Mouse (Mus musculus): ENCODE data around the gene Slc25a47. TPM values are rescaled to one million over a fixed set of nuclear protein-coding genes. Genes with fewer than 3 reads are reported as not detected.
"Not testable (repeated sequence)": the region's sequence is repeated elsewhere in the genome, so short reads cannot be mapped to it uniquely, and the experiment has no call there.

The Slc25a47 gene
- polyA plus RNA-seq, 1 experiment from 2014 or later: 9.8 TPM

DNA sequence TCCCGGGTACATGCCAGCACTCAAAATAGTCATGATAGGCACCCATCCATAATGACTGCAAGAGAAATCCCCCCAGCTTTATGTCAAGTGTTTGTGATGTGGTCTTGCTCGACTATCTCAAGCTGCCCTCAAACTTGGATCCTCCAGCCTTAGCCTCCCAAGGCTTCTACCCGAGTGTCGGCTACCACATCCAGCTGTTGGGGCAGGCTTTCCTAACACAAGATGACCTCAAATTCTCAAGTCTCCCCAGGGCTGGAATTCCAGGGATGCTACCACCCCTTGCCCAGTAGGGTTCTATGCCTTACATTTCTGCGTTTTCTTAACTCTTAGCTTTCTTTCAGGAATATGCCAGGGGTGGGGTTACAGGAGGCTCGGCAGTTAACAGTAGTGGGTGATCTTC, 5.5 kb upstream of the Slc25a47 start:
- Histone ChIP-seq H3K4me1 (peaks cover 23% of the 10 kb centered on the region), H3K9me3 (peaks cover 6% of the 10 kb centered on the region; the same call in 1 of the 2 replicates), H3K36me3 (replicated peaks) (peaks cover 41% of the 10 kb centered on the region), H3K4me3 (no peak overlapping the region), H3K27me3 (ENCODE audit: poor library complexity, severe bottlenecking) (peaks cover 10% of the 10 kb centered on the region), H3K27ac (no peak overlapping the region)
- WGBS: 87% methylated on average over 6 of the region's 6 CpGs
- DNase-seq (ENCODE audit: extremely low spot score, low spot score): no peak

GRCm38 (mm10) chr12:108831966-108832643, 3.7 kb upstream of the Slc25a47 start:
- WGBS: 67% methylated on average over 9 of the region's 9 CpGs
- no peak overlapping the region for H3K4me3 ChIP-seq
- peaks cover 10% of the 10 kb centered on the region for H3K27me3 ChIP-seq (ENCODE audit: poor library complexity, severe bottlenecking)
- no peak overlapping the region for H3K27ac ChIP-seq
- peaks cover 29% of the 10 kb centered on the region for H3K36me3 ChIP-seq (replicated peaks)
- H3K4me1 ChIP-seq: peaks cover 40% of the 10 kb centered on the region
- H3K9me3 ChIP-seq: peaks cover 6% of the 10 kb centered on the region; the same call in 1 of the 2 replicates
- DNase-seq (ENCODE audit: extremely low spot score, low spot score): no peak

- DNase-seq (ENCODE audit: extremely low spot score, low spot score): no peak
- Histone ChIP-seq H3K4me3 (no peak overlapping the region), H3K27ac (no peak overlapping the region), H3K9me3 (peaks cover 6% of the 10 kb centered on the region; the same call in 1 of the 2 replicates), H3K36me3 (replicated peaks) (peaks cover 29% of the 10 kb centered on the region), H3K4me1 (peaks cover 48% of the 10 kb centered on the region), H3K27me3 (ENCODE audit: poor library complexity, severe bottlenecking) (peaks cover 10% of the 10 kb centered on the region)
- WGBS: 94% methylated on average over 8 of the region's 8 CpGs
Measured at GRCm38 (mm10) chr12:108832851-108833250, 3.0 kb upstream of the Slc25a47 start.

DNA sequence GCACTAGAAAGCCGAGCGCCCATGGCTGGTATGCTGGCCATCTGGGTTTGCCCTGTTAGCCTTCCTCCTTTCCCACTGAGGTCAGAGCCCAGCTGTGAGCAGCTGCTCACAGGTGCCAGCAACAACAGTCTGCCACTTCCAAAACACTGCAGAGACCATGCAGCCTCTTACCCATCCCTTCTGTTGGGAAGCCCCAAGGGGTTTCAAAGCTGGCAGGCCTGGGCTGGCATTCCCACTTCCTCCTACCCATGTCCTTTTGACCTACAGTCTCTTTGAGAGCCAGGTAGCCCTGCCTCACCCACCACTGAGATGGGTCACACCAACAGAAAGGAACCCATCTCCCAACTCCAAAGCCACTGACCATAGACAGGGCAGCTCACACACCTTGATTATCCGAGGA, 2.4 kb upstream of the Slc25a47 start:
- H3K9me3 ChIP-seq: peaks cover under 1% of the 10 kb centered on the region; the same call in 1 of the 2 replicates
- 89% methylated on average over 3 of the region's 3 CpGs for WGBS
- no peak for DNase-seq (ENCODE audit: extremely low spot score, low spot score)
- H3K4me1 ChIP-seq: peaks cover 53% of the 10 kb centered on the region
- H3K4me3 ChIP-seq: no peak overlapping the region
- peaks cover 29% of the 10 kb centered on the region for H3K36me3 ChIP-seq (replicated peaks)
- peaks cover 10% of the 10 kb centered on the region for H3K27me3 ChIP-seq (ENCODE audit: poor library complexity, severe bottlenecking)
- no peak overlapping the region for H3K27ac ChIP-seq

DNA sequence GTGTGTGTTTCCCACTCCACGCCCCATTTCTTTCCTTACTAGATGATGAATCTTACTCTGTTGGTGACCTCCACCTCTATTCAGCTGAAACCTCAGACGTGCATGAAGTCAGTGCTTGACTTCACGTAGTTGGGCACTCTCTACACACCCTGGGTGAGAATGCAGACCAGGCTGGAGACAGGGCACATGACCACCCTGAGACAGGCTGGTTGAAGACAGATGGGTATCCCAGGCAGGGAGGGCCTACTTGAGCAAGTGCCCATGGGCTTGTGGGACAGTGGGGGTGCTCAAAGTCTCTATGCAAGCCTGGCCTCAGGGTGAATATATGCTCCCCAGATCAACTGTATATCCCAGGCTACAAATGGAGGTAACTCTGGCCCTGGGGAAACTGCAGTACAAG, 1.5 kb upstream of the Slc25a47 start:
- H3K4me1 ChIP-seq: peaks cover 53% of the 10 kb centered on the region
- H3K36me3 ChIP-seq (replicated peaks): peaks cover 31% of the 10 kb centered on the region
- DNase-seq (ENCODE audit: extremely low spot score, low spot score): no peak
- 86% methylated on average over 3 of the region's 3 CpGs for WGBS
- peaks cover 10% of the 10 kb centered on the region for H3K27me3 ChIP-seq (ENCODE audit: poor library complexity, severe bottlenecking)
- peak overlapping the region; percentile 63; the same call in 1 of the 2 replicates for H3K4me3 ChIP-seq
- no peaks in the 10 kb centered on the region for H3K9me3 ChIP-seq
- H3K27ac ChIP-seq: no peak overlapping the region

GRCm38 (mm10) chr12:108834786-108835185, 1.1 kb upstream of the Slc25a47 start:
- H3K4me1 ChIP-seq: peaks cover 53% of the 10 kb centered on the region
- H3K27me3 ChIP-seq (ENCODE audit: poor library complexity, severe bottlenecking): peaks cover 10% of the 10 kb centered on the region
- peak overlapping the region; percentile 63 for H3K4me3 ChIP-seq
- no peak overlapping the region; the same call in 1 of the 2 replicates for H3K27ac ChIP-seq
- no peaks in the 10 kb centered on the region for H3K9me3 ChIP-seq
- DNase-seq (ENCODE audit: extremely low spot score, low spot score): no peak
- peaks cover 35% of the 10 kb centered on the region for H3K36me3 ChIP-seq (replicated peaks)
- 37% methylated on average over 5 of the region's 5 CpGs for WGBS

- DNase-seq (ENCODE audit: extremely low spot score, low spot score): no peak
- Histone ChIP-seq H3K27ac (peak overlapping the region; percentile 93), H3K27me3 (ENCODE audit: poor library complexity, severe bottlenecking) (peaks cover 10% of the 10 kb centered on the region), H3K4me1 (peaks cover 53% of the 10 kb centered on the region), H3K36me3 (replicated peaks) (peaks cover 38% of the 10 kb centered on the region), H3K9me3 (no peaks in the 10 kb centered on the region), H3K4me3 (peak overlapping the region; percentile 63)
- WGBS: 2% methylated on average over 51 of the region's 51 CpGs
Measured at GRCm38 (mm10) chr12:108835208-108835839, 522 bp upstream of the Slc25a47 start.

- Histone ChIP-seq H3K36me3 (replicated peaks) (peaks cover 47% of the 10 kb centered on the region), H3K27me3 (ENCODE audit: poor library complexity, severe bottlenecking) (peaks cover 10% of the 10 kb centered on the region), H3K4me1 (peaks cover 51% of the 10 kb centered on the region), H3K4me3 (peak overlapping the region; percentile 63), H3K9me3 (no peaks in the 10 kb centered on the region), H3K27ac (peak overlapping the region; percentile 93)
- no peak for DNase-seq (ENCODE audit: extremely low spot score, low spot score)
- 71% methylated on average over 7 of the region's 7 CpGs for WGBS
Measured at GRCm38 (mm10) chr12:108836722-108837121, 876 bp downstream of the Slc25a47 start.

DNA sequence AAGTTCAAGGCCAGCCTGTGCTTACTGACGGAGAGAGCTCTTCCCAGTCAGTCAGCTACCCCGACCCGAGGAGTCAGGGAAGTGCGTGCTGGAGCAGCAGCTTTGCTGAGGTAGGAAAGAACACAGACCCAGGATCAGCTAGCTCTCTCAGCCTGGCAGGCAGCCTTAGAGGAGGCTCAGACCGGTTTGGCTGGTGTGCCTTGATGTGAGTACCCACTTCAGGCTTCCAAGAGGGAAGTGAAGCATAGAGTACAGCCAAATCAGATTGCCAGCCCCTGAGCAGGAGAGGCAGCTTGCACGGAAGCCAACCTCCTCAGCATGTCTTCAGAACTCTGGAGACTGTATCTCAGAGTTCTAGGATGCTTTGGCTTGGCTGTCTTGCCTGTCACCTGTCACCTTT, 5.3 kb downstream of the Slc25a47 start:
- Histone ChIP-seq H3K36me3 (replicated peaks) (peaks cover 86% of the 10 kb centered on the region), H3K4me3 (no peak overlapping the region), H3K4me1 (peaks cover 22% of the 10 kb centered on the region), H3K27me3 (ENCODE audit: poor library complexity, severe bottlenecking) (no peaks in the 10 kb centered on the region), H3K27ac (no peak overlapping the region), H3K9me3 (no peaks in the 10 kb centered on the region)
- 95% methylated on average over 6 of the region's 6 CpGs for WGBS
- DNase-seq (ENCODE audit: extremely low spot score, low spot score): no peak

GRCm38 (mm10) chr12:108842663-108843062, 6.8 kb downstream of the Slc25a47 start:
- Histone ChIP-seq H3K27me3 (ENCODE audit: poor library complexity, severe bottlenecking) (no peaks in the 10 kb centered on the region), H3K4me1 (peaks cover 7% of the 10 kb centered on the region), H3K4me3 (no peak overlapping the region), H3K36me3 (replicated peaks) (peaks cover 89% of the 10 kb centered on the region), H3K27ac (no peak overlapping the region), H3K9me3 (no peaks in the 10 kb centered on the region)
- DNase-seq (ENCODE audit: extremely low spot score, low spot score): no peak
- WGBS: 90% methylated on average over 7 of the region's 7 CpGs

DNA sequence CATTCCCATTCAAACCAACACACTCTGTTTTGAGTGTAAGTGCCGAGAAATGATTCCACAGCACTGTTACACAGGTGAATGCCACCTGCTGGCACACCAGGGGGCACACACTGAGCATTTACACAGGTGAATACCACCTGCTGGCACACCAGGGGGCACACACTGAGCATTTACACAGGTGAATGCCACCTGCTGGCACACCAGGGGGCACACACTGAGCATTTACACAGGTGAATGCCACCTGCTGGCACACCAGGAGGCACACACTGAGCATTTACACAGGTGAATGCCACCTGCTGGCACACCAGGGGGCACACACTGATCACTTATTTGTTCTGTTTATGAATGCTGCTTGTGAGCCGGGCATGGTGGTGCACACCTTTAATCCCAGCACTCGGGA, 12.2 kb downstream of the Slc25a47 start:
- not testable (repeated sequence) for H3K27ac ChIP-seq; DNase-seq (ENCODE audit: extremely low spot score, low spot score); H3K9me3 ChIP-seq; H3K4me3 ChIP-seq; H3K27me3 ChIP-seq (ENCODE audit: poor library complexity, severe bottlenecking)
- peaks cover 18% of the 10 kb centered on the region for H3K4me1 ChIP-seq
- 87% methylated on average over 3 of the region's 3 CpGs for WGBS
- peaks cover 48% of the 10 kb centered on the region for H3K36me3 ChIP-seq (replicated peaks)

GRCm38 (mm10) chr12:108849488-108850022, 13.7 kb downstream of the Slc25a47 start:
- Histone ChIP-seq H3K36me3 (replicated peaks) (peaks cover 34% of the 10 kb centered on the region), H3K4me3 (no peak overlapping the region), H3K4me1 (peaks cover 18% of the 10 kb centered on the region), H3K9me3 (no peaks in the 10 kb centered on the region), H3K27ac (no peak overlapping the region), H3K27me3 (ENCODE audit: poor library complexity, severe bottlenecking) (no peaks in the 10 kb centered on the region)
- WGBS: 87% methylated on average over 4 of the region's 4 CpGs
- no peak for DNase-seq (ENCODE audit: extremely low spot score, low spot score)

DNA sequence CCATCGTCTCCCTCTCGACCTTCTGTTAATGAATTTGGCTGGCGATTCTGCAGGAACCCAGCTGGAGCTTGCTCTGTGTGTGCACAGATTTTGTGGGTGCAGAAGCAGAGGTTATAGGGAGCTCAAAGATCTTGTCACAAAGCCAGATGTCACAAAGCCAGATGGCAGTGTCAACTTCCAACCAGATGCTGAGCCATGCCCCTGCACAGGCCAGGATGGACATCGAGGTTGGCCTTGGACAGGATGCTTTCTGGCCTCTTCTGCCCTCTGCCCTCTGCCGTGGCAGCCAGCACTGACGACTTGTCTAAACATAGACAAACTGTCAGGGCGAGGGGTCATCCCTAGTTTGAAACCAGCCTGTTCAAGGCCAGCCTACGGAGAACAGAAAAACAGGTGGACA, 14.3 kb downstream of the Slc25a47 start:
- Histone ChIP-seq H3K27ac (no peak overlapping the region), H3K9me3 (no peaks in the 10 kb centered on the region), H3K4me1 (peaks cover 18% of the 10 kb centered on the region), H3K4me3 (no peak overlapping the region), H3K36me3 (replicated peaks) (peaks cover 30% of the 10 kb centered on the region), H3K27me3 (ENCODE audit: poor library complexity, severe bottlenecking) (no peaks in the 10 kb centered on the region)
- DNase-seq (ENCODE audit: extremely low spot score, low spot score): no peak
- 66% methylated on average over 8 of the region's 8 CpGs for WGBS

Data from forebrain, embryonic 10.5 days (tissue).